Mouse (Mus musculus): ENCODE data around the gene Ccnt1.
"Not testable (repeated sequence)": the region's sequence is repeated elsewhere in the genome, so short reads cannot be mapped to it uniquely, and the experiment has no call there.

The Ccnt1 gene

DNA sequence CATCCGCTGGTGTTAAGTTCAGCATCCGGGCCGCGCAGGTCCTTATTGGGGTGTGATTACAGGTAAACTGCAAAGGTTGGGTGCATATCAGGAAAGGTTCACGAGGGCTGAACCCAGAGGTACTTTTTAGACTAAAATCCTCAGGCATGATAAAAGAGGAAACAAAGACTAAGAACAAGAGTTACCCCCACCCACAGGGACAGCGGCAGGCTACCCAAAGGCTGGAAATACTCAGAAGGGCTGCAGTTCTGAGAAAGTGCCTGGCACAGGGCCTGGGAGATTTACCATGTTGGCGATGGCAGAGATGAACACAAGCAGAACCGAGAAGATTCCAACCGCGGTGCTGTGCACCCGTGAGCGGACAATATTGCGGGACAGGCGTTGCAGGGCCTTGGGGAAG is 25.9 kb upstream of the Ccnt1 start:
- in situ Hi-C loops (cut with MboI, MseI), result no loop called here

DNA sequence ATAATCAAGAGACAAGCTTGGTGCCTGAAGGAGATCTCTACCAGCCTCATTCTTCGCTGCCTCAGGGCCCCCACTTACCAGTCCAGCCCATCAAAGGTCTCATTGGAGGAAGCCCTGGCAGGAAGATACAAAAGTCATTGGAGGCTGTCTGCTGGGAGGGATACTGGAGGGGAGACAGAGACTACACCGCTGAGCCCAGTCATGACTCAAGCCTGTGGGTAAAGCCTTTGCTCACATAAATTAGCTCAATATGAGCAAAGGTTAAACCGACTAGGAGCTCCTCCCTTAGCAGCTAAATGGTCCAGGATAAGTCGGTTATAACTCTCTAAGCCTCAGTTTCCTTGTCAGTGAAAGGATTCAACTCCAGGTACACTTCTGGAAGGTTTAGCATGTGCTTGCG is 24.3 kb upstream of the Ccnt1 start:
- in situ Hi-C loops (cut with MboI, MseI), result no loop called here

DNA sequence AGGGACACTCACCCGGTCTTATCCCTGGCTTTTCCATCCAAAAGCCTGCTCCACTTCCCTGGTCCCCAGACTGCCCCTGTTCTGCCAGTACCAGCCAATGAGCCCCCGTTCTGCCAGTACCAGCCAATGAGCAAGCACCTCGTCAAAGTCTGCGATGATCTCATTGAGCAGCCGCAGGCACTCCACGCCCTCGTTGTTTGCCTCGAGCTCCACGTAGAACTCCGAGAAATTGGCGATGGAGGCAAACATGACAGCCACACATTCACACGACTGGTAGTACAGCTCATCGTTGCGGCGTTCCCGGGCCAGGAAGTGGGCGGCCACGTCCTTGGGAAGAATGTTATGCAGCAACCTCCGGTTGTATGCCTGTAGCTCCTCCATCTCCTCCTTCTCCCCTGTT is 23.5 kb upstream of the Ccnt1 start:
- in situ Hi-C loops (cut with MboI, MseI), result no loop called here

DNA sequence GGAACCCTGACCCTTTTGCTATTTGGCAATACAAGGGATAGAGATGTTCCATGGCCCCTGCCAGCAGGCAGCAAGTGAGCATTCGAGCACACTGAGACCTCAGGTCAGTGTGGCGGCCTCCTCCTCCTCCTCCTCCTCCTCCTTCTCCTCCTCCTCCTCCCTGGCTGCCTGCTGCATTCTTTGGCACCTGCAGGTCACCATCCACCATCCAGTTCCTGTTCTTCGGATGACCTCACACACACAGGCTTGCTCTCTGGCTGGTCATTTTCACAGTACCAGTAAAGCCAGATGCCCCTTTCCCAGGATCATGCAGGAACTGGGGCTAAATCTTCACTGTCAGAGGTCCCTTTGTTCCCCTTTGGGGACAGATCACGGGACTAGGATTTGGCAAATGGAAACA is 20.7 kb upstream of the Ccnt1 start:
- in situ Hi-C loops (cut with MboI, MseI), result no loop called here

DNA sequence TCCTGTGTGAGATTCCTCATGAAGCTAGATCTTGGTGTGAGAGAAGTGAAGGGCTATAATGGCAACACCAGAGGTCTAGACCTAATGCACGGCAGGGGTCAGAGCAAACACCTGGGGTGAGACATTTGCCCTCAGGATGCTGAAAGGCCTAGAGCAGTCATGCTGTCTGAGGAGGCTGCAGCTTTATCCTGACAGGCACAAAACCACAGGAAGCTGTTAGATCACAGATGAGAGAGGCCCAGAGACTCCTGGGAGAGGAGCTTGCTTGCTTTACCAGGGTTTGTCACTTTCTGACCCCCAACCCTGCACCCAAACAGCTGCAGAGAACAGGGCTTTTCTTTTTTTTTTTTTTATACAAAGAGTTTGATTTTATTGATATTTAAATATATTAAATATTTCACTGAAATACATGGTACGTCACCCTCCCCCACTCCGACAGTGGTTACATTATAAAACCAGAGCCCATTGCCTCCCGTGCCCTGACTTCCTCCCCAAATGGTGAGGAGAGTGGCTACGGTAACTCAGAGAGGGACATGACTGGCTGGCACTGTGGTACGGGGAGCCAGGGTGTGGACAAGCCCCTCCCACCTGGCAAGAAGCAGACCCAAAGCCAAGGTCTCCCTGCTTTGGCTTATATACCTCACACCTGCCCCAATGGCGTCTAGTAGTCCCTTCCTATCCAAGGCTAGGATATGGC is 19.1 kb upstream of the Ccnt1 start:
- in situ Hi-C loops (cut with MboI, MseI), result no loop called here

DNA sequence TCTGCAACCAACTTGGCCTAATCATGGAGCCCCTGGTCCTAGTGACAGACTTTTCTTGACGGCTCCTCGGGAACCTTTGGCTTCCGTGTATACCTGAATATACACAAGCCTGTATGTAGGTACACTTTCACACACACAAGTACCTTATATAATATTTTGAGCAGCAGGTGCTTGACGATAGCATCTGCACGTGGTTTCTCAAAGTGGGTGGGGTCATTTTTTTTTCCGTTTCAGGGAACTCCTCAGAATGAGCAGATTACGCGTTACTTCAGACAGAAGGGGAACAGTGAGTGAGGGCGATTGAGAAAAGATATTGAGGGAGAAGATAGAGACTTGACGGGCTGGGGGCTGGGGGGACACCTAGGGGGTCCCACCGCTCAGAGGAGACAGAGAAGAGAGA is 17.0 kb upstream of the Ccnt1 start:
- in situ Hi-C loops (cut with MboI, MseI), result no loop called here

DNA sequence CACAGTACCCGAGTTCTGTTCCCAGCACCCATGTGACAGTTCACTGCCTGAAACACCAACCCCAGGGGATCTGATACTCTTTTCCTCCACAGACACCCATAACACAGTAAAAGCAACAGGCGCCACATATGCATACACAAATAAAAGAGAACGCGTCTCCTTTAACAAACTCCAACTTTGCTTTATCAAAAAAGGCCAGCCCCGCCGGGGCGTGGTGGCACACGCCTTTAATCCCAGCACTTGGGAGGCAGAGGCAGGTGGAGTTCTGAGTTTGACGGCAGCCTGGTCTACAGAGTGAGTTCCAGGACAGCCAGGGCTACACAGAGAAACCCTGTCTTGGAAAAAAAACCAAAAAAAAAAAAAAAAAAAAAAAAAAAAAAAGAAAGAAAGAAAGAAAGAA is 15.4 kb upstream of the Ccnt1 start:
- in situ Hi-C loops (cut with MboI, MseI), result not testable (repeated sequence)

DNA sequence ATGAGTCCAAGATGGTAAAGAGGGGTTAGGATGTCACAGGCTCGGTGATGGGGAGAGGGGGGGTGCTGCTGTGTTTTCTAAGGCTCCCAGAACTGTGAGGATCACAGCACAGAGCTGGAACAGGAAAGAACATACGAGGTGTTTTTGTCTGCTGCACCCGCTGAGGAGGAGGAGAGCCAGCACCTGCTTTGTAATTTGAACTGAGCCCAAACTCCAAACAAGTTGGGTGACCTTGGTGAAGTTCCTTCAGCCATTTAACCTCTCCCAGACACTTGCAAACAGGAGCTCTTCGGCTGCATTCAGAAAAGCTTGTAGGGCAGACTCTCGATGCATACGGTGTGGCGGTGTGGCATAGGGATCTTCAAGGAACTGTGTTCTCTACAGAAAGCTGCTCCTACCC is 14.7 kb upstream of the Ccnt1 start:
- in situ Hi-C loops (cut with MboI, MseI), result no loop called here

DNA sequence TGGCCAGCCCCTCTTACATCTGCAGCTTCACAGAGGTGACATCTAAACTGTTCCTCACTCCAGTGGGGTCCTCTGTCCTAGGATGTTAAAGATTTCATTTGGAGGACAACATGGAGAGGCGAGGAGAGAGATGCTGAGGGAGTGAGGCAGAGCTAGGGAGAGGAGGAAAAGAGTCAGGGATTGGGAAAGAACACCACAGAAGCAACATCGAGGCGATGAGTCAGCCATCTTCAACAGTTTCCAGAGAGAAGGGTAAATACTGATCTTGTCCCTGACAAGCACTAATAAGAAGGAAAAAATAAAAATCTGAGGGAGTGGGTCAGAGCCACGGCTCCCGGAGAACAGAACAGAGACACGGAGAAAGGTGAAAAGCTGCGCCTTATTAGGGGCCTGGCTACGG is 12.3 kb upstream of the Ccnt1 start:
- in situ Hi-C loops (cut with MboI, MseI), result no loop called here

DNA sequence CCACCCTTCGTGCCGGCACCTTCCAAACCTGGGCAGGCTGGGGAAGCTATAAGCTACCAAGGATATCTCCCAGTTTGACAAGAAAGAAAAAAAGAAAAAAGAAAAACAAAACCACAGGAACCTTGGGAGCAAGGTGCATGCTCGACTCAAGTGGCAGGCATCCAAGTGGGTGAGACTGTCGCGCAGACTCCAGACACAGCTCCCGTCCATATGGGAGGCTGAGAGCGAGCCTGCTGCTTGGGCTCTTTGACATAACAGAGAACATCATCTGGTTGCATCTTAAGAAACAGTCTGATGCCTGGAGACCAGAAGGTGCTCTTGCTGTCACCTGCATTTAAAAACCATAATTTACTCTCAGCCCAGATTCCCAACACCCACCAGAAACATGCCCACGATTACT is 11.7 kb upstream of the Ccnt1 start:
- in situ Hi-C loops (cut with MboI, MseI), result no loop called here

DNA sequence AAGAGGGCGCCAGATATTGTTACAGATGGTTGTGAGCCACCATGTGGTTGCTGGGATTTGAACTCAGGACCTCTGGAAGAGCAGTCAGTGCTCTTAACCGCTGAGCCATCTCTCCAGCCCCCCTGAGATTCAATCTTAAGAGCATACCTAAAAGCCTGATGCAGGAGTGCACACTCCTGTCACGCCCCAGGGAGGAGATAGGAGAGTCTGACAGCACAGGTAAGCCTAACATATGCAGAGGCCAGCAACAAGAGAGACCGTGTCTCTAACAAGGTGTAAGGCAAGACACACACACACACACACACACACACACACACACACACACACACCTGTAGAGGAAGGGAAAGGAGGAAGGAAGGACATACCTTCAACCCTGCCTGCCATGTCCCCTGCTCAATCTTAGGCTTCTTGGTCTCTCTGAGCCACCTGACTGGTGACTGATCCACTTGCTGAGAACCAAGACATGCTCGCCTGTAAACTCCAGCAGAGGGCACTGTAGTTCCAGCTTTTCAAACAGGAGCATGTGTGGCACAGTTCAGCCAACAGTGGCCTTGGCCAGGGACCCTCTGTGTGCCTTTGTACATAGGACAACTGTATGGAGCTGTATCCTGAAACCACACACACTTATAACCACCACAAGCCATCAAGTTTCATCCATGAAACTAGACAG is 9.2 kb upstream of the Ccnt1 start:
- in situ Hi-C loops (cut with MboI, MseI), result no loop called here

DNA sequence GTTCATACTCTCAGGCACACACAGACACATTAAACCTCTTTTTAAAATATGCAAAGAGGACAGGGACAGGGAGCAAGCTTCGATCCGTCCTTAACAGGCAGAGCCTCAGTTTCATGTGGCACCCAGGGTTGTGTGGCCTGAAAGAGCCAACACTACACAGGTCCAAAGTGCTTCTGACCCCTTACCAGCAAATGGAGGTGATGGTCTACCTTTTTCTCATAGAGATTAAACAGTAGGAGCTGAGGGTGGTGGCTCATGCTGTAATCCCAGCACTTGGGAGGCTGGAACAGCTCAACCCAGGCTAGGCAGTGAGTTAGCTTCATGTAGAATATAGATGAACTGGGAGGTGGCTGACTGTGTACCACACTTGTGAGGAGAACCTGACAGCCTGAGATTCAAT is 8.6 kb upstream of the Ccnt1 start:
- in situ Hi-C loops (cut with MboI, MseI), result no loop called here

DNA sequence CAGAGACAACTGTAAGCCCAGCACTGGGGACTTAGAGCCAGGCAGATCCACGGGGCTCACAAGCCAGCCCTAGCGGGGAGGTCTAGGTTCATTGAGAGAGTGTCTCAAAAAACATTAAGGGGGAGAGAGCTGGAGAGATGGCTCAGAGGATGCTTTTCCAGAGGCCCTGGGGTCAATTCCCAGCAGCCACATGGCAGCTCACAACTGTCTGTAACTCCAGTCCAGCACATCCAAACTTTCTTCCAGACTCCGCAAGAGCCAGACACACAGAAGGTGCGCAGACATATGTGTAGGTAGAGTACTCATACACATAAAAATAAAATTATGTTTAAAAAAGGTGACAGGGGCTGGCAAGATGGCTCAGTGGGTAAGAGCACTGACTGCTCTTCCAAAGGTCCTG is 2.6 kb upstream of the Ccnt1 start:
- in situ Hi-C loops (cut with MboI, MseI), result no loop called here

DNA sequence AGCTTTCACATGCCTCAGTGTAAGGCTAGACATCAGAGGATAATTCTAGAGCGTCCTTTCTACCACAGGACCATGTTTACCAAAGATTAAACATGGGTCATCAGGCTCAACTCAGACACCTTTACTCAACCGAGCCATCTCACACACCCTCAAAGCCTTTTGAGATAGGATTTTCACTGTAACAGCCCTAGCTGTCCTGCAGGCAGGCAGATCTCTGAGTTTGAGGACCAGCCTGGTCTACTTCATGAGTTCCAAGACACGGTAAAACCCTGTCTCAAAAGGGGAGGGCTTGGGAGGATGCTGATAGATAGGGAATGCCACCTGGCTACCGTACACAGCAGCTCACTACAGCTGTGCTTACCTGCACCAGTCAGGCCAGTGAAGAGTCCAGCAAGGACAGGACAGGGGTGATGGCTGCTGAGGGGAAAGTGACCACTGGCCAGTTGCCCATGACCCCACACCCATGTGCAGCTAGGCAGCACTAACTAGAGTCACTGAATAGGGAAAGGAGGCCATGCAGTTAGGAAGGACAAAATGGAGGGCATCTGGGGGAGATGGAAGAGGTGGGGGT is 843 bp downstream of the Ccnt1 start:
- in situ Hi-C loops (cut with MboI, MseI), result loop anchor here (5.0 kb wide), 1 partner anchor 47 kb away; no protein-coding TSS in a partner anchor

DNA sequence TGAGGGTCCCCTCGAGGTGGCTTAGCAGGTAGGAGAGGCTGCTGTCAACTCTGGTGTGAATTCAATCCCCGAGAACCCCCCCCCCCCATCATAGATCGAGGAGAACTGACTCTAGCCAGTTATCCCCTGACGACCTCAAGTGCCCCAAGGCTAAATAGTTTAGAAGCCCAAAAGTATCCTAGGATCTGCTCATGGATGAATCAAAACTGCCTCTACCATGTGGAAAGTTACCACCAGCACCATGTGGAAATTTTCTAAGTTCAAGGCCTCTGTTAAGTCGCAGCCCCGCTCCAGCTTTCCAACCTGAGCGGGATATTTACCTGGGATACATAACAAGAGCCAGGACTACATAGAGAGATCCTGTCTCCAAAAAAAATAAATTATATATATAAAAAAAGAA is 1.5 kb downstream of the Ccnt1 start:
- in situ Hi-C loops (cut with MboI, MseI), result loop anchor here (5.0 kb wide), 1 partner anchor 48 kb away; no protein-coding TSS in a partner anchor

DNA sequence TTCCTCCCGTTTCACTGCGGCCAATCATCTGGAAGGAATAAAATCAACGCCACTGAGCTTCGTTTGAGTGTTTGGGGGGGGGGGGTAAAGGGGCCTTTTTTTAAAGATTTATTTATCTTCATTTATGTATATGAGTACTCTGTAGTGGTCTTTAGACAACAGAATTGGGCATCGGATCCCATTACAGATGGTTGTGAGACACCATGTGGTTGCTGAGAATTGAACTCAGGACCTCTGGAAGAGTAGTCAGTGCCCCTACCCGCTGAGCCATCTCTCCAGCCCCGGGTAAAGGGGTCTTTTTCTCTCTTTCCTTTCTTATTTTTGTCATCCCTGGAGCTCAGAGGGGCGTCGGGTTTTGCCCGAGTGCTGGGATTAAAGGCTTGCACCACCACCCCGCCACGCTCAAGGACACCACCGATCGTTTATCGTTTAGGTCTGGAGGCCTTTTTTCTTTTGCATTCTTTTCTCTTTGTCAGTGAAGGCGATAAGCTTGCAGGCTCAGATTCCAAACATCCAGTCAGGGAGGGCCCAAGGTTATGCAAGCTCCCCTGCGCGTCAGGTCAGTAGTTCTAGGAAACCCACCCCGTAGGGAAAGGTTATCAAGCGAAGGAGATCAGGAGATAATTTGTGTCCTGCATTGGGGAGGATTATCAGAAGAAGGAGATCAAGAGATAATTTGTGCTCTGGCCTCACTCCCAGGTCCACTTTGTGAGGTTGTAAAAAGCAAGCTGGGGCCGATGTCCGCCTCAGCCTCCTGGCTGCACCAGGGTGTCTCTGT is 2.3 kb downstream of the Ccnt1 start:
- in situ Hi-C loops (cut with MboI, MseI), result loop anchor here (5.0 kb wide), 1 partner anchor 49 kb away; no protein-coding TSS in a partner anchor

DNA sequence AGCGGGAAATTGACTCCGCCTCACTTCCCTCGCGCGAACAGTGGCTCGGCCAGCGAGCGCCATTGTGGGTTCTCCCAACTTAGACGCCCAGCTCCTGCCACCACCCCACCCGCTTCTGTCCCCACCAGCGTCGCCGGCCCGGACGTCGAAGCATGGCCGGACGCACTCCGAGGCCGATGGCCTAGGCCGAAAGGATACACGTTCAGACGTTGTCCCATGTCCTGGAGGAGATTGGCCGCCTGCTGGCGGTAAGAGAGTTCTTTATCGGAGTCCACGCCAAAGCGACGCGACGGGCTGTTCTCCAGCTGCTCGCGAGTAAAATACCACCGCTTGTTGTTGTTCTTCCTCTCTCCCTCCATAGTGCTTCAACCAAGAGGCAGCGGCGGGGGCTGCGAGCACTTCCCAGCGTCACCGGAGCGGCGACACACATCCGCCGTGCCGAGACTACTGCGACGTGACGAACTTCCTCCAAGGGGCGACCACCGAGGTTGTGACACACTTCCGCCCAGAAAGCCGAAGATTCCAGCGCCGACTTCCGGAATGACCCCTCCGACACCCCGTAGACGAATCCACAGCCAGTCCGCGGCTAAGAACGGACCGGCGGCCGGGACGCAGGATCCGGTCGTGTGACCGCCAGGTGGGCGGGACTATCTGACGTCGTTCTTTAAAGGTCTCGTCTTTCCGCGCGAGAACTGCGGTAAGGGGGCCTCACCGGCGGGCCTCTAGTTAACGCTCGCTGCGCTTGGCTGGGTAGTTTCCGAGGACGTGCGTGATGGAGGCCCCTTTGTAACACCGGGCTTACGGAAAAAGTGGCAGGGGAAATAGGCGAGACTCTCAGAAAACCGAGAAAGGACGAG is 3.2 kb downstream of the Ccnt1 start:
- in situ Hi-C loops (cut with MboI, MseI), result loop anchor here (5.0 kb wide), 1 partner anchor 50 kb away; no protein-coding TSS in a partner anchor

DNA sequence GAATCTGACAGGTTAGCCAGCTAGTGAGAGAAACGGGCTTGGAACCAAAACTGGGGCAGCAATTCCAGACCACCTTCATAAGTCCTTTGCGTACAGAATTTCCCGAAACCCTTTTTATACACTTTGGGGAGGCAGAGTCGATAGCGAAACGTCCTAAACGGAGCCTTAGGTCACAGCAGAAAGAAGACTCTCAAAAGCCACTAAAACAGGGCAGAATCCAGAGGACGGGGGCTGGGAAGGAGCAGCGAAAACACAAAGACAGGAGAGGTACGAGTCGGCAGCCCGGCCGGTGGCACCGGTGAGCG is 3.8 kb downstream of the Ccnt1 start:
- in situ Hi-C loops (cut with MboI, MseI), result loop anchor here (5.0 kb wide), 1 partner anchor 50 kb away; no protein-coding TSS in a partner anchor

DNA sequence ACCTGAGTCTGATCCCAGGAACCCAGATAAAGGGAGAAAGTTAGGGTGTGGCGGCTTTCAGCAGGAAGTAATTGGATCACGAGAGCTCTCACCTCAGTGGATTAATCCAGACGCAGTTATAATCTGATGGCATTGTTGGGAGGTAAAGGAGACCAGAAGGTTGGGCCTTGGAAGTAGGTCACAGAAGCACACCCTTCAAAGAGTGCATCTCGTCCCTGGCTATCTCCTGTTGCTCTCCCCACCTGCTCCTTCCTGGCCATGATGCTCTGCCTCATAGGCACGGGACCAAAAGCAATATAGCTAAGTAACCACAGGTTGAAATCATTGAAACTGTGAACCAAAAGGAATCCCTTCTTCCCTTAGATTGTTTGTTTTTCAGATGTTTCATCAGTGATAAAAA is 13.5 kb downstream of the Ccnt1 start:
- in situ Hi-C loops (cut with MboI, MseI), result loop anchor here (5.0 kb wide), 1 partner anchor 480 kb away; no protein-coding TSS in a partner anchor

DNA sequence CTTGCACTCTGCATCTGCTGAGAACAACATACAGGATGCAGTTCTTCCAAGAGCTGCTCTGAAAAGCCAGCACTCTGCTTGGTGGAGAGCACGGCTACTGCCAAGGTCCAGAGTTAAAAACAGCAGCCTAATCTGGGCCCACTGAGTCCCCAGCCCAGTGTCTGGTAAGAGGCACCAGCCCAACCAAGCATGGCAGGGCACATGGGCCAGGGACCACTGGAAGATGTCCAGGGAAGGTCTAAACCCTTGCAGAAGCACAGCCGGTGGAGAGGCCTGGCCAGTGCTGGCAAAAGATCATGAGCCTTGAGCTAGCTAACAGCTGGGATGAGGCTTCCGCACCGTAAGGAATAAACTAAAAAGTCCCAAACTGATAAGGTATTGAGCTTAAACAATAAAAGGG is 14.8 kb downstream of the Ccnt1 start:
- in situ Hi-C loops (cut with MboI, MseI), result loop anchor here (5.0 kb wide), 1 partner anchor 479 kb away; no protein-coding TSS in a partner anchor

DNA sequence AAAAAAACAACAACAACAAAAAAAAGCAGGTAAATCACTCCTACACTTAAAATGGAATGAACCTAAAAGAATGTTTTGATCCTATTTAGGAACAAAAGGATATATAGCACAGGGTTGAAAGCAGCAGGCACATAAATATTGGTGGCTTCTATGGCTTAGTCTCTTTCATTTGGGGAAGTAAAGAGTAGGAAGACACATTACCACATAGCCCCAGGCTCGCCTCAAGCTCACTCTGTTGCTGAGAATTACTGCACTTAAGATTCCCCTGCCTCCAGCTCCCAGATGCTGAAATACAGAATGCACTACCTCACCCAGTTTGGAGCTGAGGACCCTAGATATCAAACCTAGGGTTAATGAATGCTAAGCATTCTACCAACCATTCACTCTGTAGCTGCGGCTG is 18.0 kb downstream of the Ccnt1 start:
- in situ Hi-C loops (cut with MboI, MseI), result no loop called here
